Mouse (Mus musculus): Measurements from ENCODE around the gene Arhgef3.
"Not testable (repeated sequence)": the region's sequence is repeated elsewhere in the genome, so short reads cannot be mapped to it uniquely, and the experiment has no call there.

Gene Arhgef3

DNA sequence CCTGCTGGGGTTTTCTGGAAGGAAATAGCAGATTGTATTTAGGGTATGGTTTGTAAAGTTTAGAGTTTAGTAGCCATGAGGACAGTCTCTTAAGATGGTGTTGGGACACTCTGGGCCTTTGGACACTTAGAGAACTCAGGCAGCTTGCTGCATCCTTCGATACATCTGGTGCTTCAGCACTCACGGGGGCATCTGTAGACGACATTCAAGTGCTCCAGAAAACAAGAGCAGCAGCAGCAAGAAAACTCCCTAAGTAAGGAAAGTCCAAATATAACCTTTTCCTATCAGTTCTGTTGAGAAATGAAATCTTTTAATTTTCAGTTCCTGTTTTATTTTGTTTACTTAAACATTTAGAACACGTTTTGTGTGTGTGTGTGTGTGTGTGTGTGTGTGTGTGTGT lies 71.9 kb downstream of the Arhgef3 start:
- DNase-seq (ENCODE audit: extremely low spot score, low read depth, low spot score) = no peak

GRCm38 (mm10) chr14:27187025-27187424 lies 72.3 kb downstream of the Arhgef3 start:
- peak; percentile 47 for DNase-seq (ENCODE audit: extremely low spot score, low read depth, low spot score)

DNA sequence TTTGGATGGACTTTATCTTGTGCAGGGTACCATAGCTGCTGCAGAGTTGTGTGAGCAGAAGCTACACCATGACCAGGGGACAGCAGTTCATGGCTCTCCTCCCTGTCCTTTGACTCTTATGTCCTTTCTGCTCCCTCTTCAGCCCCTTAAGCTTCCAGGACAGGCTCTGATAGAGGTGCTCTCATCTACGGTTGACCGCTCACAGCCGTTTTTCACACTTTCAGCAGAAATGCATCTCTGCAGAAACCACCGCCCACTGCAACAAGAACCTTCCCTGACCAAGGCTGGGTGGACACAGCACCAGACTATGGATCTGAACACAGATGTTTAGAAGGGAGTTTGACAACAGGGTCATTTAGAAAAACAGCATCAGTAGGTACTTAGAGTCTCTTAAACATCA lies 73.2 kb downstream of the Arhgef3 start:
- no peak for DNase-seq (ENCODE audit: extremely low spot score, low read depth, low spot score)

DNA sequence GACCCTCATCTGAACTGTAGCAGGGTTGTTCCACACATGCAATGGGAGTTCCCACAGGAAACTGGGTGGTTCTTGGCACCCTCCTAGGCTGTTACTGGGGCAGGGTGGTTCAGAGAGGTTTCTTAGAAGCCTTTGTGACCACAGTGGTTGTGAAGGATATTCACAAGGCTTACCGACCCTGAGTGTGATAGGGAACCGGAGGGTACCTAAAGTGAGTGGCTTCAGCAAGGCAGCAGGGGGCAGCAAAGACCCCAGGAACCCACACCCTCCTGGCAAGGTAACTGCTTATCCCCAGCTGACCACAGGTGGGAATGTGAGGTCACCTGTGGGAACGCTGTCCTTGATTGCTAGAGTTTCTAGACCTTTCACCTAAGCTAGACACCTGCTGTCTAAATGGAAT lies 77.8 kb downstream of the Arhgef3 start:
- no peak for DNase-seq (ENCODE audit: extremely low spot score, low read depth, low spot score)

DNA sequence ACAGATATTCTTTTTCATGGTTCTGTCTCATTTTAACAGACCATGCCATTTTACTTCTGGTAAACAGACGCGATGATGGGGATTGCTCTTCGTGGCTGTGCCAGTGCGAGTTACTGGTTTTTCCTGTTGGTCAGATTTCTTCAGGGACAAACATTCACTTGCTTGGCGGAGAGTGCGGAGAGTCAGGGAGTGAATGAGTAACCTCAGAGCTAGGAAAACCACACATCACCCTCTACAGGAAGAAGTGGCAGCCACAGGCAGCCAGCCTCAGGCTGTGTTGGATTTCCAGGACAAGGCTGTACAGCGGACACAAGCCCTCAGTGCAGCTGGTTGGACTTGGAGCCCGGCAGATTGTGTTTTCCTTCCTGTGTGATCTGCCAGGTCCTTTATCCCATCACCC lies 82.3 kb downstream of the Arhgef3 start:
- no peak for DNase-seq (ENCODE audit: extremely low spot score, low read depth, low spot score)

DNA sequence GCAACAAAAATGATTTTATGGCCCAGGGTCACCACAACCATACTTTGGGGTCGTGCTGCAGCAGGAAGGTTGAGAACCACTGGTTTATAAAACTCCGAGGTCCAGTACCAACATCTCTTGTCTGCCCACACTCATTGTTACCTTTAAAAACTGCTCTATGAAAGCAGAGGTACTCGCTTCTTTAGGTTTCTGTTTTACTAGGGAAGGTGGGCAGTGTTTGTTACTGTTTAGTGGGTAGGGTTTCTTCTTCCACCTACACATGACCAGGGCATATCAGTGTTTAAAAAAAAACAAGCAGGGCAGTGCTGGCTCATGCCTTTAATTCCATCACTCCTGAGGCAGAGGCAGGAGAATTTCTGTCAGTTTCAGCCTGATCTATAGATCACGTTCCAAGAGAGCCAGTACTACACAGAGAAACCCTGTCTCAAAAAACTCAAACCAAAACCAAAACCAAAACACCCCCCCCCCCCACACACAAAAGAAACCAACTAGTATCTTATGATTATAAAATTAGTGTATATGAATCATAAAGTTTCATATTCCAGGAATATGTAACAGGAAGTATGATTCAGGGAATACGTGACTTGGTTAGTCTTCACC lies 83.9 kb downstream of the Arhgef3 start:
- no peak for DNase-seq (ENCODE audit: extremely low spot score, low read depth, low spot score)

- DNase-seq (ENCODE audit: extremely low spot score, low read depth, low spot score) = no peak
These were observed 84.4 kb downstream of the Arhgef3 start for GRCm38 (mm10) chr14:27199119-27199518.

DNA sequence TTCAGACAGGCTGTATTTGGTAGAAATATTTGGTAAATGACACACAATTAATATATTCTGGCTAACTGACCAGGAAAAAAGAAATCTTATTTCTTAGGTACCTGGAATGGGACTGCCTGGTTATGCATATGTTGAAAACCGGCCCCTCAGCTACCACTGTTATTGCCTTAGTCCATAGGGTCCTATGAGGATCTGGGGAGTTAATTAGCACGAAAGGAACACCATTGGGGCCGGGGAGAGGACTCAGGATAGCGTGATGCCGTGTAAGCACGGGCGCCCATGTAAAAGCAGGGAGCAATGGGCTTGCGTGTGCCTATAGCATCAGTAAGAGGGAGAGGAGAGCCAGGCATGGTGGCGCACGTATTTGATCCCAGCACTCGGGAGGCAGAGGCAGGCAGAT lies 85.2 kb downstream of the Arhgef3 start:
- DNase-seq (ENCODE audit: extremely low spot score, low read depth, low spot score) = no peak

- no peak for DNase-seq (ENCODE audit: extremely low spot score, low read depth, low spot score)
These were observed 86.3 kb downstream of the Arhgef3 start for GRCm38 (mm10) chr14:27200743-27201576.

DNA sequence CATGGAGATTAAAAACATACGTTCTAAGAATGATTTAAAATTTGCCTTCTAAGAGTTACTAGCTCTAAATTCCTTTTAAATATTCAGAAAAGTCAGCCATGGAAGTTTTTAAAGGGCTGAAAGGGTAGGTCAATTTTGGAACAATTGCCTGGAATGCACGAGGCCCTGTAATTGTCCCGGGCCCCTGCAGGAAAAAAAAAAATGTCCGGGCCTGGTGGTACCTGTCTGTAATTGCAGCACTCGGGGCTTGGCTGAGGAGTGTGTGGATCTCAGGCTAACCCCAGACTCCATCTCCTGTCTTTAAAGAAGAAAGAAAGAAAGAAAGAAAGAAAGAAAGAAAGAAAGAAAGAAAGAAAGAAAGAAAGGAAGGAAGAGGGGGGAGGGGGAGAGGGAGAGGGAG lies 87.1 kb downstream of the Arhgef3 start:
- peak; percentile 10 for DNase-seq (ENCODE audit: extremely low spot score, low read depth, low spot score)

GRCm38 (mm10) chr14:27204704-27205103 lies 90.0 kb downstream of the Arhgef3 start:
- DNase-seq (ENCODE audit: extremely low spot score, low read depth, low spot score) = no peak

- DNase-seq (ENCODE audit: extremely low spot score, low read depth, low spot score) = no peak
These were observed 91.7 kb downstream of the Arhgef3 start for GRCm38 (mm10) chr14:27206443-27206842.

- no peak for DNase-seq (ENCODE audit: extremely low spot score, low read depth, low spot score)
These were observed 94.8 kb downstream of the Arhgef3 start for GRCm38 (mm10) chr14:27209542-27209941.

DNA sequence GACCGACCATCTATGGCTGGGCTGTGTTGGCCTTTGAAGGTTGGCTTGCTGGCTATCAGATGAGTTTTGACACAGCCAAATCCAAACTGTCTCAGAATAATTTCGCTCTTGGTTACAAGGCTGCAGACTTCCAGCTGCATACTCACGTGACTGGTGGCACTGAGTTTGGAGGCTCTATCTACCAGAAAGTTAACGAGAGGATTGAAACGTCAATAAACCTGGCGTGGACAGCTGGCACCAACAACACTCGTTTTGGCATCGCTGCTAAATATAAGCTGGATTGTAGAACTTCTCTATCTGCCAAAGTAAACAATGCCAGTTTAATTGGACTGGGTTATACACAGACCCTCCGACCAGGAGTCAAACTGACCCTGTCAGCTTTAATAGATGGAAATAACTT lies 96.1 kb downstream of the Arhgef3 start:
- DNase-seq (ENCODE audit: extremely low spot score, low read depth, low spot score) = not testable (repeated sequence)

DNA sequence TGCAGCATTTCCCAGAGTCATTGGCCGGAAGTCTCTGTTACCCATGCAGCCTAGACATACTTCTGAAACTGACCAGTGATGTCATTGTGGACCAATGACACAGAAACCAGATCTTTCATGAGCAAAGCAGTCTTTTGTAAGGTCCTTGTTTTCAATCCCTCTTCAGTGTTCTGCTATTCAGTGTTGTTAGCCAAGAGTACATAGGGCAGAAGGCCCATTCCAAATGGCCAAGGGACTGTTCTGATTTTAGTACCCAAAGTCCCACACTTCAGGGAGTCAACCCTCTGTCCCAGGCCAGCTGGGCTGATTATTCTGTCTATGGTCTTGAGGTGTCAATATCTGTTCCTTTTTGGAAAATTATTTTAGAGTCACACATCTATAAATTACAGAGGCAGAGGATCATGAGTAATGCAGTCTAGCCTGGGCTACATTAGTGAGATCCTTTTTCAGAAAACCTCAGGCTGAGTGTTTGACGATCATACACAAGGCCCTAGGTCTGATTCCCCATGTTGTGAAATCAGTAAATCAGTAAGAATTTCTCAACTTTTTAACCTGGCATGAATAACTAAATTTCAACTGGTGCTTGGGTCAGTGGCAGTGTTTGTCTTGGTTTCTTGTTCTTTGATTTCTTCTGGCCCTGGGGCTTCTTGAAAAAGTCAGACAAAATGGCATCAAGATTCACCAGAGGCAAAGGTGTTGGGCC lies 97.2 kb downstream of the Arhgef3 start:
- DNase-seq (ENCODE audit: extremely low spot score, low read depth, low spot score) = no peak

GRCm38 (mm10) chr14:27214232-27214631 lies 99.5 kb downstream of the Arhgef3 start:
- DNase-seq (ENCODE audit: extremely low spot score, low read depth, low spot score) = no peak

GRCm38 (mm10) chr14:27219668-27220067 lies 105.0 kb downstream of the Arhgef3 start:
- DNase-seq (ENCODE audit: extremely low spot score, low read depth, low spot score) = no peak

- no peak for DNase-seq (ENCODE audit: extremely low spot score, low read depth, low spot score)
These were observed 105.6 kb downstream of the Arhgef3 start for GRCm38 (mm10) chr14:27220297-27220696.

- no peak for DNase-seq (ENCODE audit: extremely low spot score, low read depth, low spot score)
These were observed 109.9 kb downstream of the Arhgef3 start for GRCm38 (mm10) chr14:27224636-27225035.

- DNase-seq (ENCODE audit: extremely low spot score, low read depth, low spot score) = no peak
These were observed 111.6 kb downstream of the Arhgef3 start for GRCm38 (mm10) chr14:27226288-27226687.

- no peak for DNase-seq (ENCODE audit: extremely low spot score, low read depth, low spot score)
These were observed 113.6 kb downstream of the Arhgef3 start for GRCm38 (mm10) chr14:27228288-27228687.

GRCm38 (mm10) chr14:27228941-27229371 lies 114.3 kb downstream of the Arhgef3 start:
- no peak for DNase-seq (ENCODE audit: extremely low spot score, low read depth, low spot score)
